Mouse (Mus musculus): ENCODE data around the gene Tspear.
"Not testable (repeated sequence)": the region's sequence is repeated elsewhere in the genome, so short reads cannot be mapped to it uniquely, and the experiment has no call there.

The Tspear gene

DNA sequence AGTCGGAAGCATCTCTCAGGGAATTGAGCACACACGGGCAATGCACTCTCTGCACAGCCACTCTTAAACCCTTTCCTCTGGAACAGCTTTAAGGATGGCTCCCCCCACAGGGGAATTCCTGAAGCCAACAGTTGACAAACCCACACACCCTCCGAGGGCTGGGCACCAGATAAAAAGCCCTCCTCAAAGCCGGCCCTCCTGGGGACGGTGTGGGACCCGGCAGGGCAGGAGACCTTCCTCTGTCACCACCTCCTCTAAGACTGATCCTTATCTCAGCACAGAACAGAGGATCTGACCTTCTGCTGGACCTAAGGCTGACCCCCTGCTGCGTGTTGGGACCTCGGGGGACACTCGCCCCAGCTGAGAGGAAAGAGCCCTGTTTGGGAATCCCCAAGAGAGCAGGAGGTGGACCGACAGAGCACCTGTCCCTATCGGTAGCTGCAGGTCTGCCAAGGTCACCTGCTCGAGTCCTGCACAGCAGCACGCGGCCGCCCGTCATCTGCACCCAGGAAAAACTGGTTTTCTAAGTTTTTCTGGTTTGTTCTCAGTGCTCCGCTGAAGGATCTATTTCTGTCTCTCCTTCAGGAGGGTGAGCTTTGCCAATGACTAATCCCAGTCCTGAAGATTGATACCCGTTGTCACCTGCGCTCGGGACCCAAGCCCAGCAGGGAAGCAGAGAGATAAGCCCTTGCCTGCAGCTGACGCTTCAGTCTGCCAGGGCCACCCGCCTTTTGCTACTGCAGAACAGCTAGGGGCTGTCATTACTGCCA lies at the start of gene Tspear:
Tspear (plus strand) TSS at position 675 of the 770 bp plus-strand sequence.
- no peak for DNase-seq

DNA sequence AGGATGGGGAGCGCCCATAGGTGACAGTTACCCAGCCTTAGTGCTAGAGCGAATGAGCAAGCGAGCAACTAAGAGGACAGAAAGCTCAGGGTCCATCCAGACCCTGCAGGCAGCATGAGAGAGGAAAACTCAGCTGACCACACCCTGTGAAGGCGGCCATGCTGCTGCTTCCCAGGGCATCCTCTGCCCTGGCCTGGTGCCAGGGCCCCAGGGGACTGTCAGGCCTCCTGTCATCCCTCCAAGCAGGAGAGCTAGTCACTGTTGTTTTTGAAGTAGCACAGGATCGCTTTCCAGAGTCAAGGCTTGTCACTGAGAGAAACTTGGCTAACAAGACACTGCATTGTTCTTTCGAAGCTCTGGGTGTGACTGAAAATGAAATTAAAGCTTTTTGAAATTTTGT lies 47.4 kb upstream of the Tspear start:
- no peak for DNase-seq

DNA sequence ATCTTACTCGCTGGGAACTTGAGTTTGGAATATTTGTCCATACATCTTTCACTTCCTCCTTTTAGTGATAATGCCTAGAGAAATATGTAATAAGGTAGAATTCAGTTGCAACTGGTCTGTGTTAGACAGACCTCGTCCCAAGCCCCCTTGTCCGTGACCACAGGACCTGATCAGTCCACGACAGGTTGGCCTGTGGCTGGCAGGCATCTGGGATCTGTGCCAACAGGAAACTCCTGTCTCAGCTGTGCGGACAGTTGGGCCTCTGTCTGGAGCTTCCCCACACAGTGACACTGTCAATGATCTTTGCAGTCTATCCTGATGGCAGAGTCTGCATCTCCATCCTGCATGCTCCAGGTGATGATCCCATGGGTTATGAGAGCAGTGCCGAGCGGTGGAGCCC lies 43.2 kb upstream of the Tspear start:
- DNase-seq: no peak

DNA sequence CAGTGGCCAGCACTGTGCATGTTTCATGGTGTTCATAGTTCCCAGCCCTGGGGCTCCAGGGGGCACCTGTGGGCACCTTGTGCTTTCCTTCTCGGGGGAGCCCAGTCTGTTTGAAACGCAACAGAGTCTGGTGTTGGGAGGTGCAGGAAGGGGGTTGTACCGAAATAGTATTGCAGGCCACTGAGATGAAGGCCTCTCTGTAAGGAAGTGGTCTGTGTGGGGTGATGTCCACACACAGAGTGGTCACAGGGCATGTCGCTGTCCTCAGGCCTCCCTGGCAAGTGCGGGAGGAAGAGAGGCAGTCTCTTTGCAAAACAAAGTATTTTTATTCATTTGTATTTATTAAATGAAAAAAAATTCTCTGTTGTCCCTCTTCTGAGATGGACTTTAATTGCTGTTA lies 40.8 kb upstream of the Tspear start:
- DNase-seq: no peak

DNA sequence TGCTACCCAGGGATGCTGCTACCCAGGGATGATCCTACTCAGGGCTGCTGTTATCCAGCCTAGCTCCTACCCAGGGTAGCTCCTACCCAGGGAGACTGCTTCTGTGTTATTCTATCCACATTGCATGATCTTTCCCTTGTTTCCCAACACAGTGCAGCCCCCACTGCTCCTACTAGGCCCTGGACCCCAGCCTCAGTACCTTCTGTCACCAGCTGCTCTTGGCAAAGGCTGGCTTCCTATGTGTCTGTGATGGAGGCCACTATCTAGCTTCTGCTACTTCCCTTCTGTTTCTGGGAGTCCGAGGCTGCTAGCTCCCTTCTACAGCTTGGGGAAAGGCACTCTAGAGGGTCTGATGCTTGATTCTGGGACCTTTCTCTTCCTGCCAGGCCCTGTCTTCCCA lies 38.9 kb upstream of the Tspear start:
- no peak for DNase-seq

DNA sequence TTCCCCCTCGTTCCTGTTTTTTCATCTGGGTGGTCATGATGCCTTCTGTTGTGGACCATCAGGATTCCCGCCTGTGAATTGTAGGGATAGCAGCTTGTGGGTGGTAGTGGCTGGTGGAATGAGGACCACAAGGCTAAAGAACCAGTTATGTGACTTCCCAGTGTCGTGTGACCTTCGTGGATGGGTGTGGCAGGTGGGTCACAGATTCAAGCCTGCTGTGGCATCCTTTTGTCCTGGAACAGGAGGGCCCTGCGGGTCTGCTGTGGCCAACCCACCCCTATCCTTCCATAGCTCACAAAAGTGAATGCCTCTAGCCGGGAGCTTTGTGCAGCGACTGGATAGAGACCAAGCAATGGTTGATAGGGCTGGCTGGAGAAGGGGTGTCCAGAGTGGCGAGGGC lies 38.5 kb upstream of the Tspear start:
- no peak for DNase-seq

DNA sequence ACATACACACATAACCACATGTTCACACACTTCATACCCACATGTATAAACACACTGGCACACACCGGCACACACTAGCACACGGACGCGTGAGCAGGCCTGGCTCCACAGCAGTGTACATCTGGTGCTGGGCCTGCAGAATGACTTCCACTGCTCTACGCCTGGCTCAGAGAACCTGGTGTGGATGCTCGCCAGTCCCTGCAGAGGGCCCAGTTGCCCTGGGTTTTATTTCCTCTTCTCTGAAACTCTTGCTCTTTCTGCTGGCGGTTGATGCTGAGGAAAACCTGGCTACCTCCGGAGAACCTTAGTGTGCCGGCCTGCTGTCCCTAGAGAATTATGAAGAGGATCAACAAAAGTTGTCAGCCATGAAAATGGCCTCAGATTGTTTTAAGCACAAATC lies 34.3 kb upstream of the Tspear start:
- DNase-seq: no peak

DNA sequence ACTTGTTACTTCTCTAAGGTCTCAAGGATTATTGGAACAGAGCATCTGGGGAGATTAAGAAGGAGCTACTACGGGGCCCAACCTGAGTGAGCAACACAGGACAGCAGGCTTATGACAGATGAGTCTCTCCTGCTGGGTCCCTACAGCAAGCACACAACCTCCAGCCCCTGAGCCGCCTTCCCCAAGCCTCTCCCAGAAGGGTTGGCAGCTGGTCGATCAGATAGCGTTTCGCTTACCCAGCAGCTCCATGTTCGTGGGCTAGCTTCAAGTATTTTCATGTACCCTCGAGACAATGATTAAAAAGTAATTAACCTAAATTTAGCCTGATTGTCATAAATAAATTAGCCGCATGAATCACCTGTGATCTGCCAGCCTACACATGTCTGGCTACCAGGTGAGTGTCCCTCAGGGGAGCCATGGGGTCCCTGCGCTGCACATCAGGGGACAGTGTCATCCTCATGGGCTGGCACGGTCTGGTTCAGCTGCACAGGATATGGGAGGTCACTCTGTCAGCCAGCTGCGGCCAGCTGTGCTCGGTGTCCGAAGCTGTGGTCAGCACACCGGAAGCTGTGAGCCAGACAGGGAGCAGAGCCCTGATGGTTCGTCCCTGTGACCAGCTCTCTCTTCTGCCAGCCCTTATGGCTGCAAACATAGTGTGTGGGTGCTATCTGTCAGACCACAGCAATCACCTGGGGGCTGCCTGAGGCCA lies 27.9 kb upstream of the Tspear start:
- DNase-seq: no peak

DNA sequence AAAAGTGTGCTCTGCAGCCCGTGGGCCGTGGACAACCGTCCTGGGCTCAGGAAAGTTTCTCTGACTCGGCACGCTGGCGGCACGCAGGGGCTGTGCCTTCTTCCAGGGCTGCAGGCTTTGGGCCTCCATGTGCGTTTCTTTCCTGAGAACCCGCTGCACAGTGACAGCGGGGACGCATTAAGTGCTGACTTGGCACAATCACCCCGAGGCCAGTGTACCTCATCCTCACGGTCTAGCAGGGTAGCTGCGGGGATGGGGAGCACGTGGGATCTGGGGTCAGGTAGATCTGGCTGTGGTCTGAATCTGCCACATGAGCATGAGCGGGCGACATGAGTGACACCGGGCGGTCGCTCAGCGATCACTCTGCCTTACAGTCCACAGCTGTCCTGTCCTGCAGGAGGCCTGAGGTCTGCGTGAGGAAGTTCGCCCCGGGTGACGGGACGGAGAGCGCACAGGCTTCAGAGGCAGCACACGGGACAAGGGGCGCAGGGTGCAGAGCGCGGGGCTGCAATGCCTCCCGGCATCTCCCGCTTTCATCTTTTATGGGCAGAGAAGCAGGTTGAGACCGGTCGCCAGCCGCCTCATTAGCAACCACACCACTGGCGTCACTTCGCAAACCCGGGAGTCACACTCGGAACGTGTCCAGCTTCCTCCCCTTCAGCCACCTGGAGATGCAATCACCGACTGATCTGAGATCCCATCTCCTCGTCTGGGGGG lies 22.3 kb upstream of the Tspear start:
- no peak for DNase-seq

DNA sequence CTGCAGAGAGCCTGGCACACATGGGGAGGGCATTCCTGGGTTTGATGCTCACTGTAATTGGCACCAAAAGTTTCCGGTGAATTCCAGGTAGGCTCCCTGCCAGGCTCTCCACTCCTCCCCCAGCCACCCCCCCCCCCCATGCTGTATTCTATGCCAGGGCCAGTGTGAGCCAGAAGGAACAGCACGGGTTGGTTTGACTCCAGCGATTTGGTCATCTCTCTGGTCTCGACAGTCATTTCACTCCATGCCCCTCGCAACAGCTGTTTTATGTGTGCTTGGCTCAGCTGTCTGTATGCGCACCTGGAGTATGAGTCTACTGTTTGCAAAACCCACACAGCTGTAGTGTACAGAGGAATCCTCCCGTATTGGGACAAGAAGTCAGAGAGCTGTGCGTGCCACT lies 20.0 kb upstream of the Tspear start:
- DNase-seq: no peak

DNA sequence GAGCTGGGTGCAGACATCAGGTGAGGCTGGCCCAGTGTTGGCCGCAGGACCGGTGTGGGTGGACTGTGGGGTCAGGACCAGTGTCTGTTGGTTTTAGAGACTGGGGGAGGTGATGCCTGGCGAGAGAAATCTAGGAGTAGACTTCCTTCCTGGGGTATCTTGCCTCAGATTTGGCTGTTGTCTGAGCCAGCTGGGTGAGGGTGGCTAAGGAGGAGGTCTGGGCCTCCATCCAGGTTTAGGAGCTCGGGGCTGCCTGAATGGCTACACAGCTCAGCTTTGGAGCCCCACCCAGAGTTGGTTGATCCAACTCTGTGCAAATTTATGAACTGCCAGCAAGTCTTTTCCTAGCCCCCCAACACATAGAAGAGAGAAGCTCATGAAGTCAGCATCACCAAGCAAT lies 19.0 kb upstream of the Tspear start:
- DNase-seq: no peak

DNA sequence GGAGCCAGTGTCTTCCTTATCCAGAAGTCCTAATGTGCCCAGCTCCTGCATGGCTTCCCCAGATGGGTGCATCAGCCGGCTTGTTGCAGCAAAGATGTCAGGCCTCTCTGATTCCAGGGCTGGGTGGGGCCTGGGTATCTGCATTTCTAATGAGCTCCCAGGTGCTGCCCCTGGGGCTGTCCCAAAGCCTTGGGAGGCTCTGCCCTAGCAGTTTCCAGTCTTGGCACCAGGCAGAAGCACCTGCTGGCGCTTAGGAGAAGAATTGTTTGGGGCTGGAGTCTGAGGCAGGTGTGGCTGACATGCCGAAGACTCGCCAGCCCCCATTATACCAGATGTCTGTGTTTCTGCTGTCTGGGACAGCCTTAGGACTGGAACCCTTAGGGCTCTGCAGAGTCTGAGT lies 15.7 kb upstream of the Tspear start:
- no peak for DNase-seq

DNA sequence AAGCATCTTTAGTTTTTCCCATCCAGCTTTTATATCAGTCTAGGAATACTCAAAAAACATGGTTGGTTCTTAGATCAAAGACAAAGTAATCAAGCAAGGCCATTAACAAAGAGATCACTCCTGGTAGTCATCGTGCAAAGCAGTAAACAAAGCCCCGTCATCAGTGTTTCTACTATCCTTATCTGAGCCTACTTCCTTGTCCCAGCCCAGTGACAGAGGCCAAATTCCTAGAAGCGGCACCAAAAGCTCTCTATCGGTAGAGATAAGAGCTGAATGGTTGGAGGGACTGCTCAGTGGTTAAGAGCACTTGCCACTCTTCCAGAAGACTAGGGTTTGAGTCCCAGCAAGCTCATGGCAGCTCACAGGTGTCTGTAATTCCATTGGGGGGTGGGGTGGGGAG lies 14.8 kb upstream of the Tspear start:
- DNase-seq: no peak

DNA sequence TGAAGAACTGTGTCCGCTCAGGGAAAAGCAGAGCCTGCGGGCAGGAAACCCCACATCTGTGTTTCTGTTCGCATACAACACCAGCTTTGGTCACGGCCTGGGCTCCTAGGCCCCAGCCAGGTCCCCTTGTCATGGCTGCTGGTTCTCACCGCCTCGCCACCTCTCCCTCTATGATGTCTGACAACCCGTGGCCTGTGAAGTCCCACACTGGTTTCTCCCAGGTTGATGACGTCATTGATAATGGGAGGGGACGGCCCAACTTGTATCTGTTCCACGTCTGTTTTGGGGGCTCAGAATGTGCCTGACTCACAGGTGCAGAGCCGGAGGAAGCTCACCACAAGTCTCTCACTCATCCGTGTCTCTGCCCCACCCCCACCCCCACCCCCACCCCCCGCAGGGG lies 12.6 kb upstream of the Tspear start:
- DNase-seq: no peak

DNA sequence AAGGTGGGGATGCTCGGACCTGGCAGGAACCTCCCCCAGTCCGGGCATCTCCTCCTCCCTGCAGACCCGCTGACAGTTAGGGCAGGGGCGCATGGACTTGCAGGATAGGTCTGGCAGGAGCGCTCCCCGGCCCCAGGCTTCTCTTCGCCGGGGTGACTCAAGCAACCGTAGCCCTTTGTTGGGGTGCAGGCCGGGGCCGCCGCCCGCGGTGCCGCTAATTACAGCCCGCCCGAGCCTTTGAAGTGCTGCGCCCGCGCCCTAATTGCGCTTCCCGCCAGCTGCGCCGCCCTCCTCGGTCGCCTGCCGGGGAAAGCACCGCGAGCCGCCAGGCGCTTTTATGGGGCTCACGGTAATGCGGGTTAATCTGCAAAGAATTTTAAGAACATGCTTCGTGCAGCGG lies 8.8 kb upstream of the Tspear start:
- DNase-seq: no peak

DNA sequence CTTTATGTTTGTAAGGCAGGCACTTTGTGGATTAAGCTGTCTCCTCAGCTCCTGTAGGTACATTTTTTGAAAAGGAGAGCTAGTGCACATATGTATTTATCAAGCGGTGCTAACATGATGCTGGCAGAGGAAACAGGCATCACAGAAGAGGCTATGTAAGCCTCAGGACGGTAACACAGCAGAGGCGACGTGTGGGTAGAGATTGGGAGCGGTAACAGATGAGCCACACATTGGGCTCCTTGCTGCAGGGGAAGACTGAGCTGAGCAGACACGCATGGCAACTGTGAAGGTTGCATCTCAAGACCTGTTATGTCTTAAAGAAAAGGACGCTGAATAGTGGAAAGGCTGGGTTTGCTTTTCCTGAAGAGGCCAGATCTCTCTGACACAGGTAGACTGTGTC lies 3.4 kb upstream of the Tspear start:
- no peak for DNase-seq

DNA sequence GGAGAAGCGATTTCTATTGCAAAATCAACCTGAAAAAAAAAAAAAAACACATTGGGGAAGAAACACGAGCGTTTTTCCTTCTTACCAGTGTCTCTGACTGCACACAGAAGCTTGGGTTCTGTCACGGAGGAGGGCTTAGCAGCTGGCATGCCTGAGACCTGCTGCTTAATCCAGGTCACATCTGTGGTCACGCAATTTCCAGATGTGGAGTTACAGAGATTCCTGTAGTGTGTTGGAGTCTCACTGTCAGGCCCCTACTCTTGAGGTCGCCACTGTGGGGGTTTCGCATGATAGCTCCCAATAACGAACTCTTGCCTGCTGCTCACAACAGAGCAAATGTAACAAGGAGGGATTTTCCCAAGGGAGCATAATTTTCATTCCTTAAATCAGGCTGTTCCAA lies 2.2 kb upstream of the Tspear start:
- DNase-seq: no peak

DNA sequence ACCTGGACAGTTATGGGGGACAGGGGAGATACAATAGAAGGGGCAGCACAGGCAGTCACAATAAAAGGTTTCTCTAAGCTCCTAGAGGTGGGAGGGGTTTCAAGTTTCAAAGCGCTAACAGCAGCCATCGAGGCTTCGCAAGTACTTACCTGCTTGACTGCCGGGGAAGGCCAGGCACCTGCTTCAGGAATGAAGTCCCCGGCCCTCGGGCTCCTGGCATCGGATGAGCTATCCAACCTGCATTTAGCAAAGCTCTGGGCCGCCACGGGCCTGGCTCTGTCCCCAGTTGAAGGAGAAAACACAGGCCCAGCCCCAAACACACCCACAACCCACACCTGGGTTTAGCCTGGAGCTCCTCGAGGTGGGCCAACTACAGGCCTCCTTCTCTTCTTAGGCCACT lies 652 bp downstream of the Tspear start:
- no peak for DNase-seq

DNA sequence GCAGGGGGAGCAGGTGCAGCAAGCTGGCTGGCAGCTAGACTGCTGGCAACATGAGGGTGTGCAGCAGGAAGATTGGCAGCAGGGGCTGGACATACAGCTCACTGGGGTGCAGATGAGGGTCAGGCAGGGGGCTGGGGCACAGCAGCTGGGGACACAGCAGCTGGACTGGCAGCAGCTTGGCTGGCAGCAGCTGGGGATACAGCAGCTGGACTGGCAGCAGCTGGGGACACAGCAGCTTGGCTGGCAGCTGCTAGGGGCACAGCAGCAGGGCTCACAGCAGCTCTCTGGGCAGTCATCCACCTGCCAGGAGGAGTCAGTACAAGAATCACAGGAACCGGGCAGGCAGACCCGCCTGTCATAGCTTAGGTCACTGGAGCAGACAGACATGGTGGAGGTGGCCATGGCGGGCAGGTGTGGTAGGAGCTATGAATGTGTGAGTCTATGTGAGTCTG lies 4.0 kb downstream of the Tspear start, which contains the start of gene Gm19402:
Gm19402 (minus strand) TSS at position 402 of the 452 bp plus-strand sequence.
- not testable (repeated sequence) for DNase-seq

DNA sequence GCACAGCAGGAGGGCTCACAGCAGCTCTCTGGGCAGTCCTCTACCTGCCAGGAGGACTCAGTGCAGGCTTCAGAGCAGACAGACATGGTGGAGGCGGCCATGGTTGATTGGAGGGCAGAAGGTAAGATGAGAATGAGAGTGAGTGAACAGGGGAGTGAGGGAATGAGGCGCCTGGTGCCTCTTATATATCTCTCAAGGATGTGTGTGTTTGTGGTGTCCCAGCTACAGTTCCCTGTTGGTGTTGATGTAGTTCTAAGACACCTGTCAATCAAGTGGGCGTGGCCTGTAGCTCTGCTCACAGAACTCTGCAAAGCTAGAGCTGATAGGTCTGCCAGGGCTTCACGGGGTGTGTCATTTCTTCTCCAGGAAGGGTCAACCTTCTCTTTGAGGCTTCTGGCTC lies 10.8 kb downstream of the Tspear start, which contains the start of gene Gm9508:
Gm9508 (minus strand) TSS at position 101 of the 400 bp plus-strand sequence.
- no peak for DNase-seq

DNA sequence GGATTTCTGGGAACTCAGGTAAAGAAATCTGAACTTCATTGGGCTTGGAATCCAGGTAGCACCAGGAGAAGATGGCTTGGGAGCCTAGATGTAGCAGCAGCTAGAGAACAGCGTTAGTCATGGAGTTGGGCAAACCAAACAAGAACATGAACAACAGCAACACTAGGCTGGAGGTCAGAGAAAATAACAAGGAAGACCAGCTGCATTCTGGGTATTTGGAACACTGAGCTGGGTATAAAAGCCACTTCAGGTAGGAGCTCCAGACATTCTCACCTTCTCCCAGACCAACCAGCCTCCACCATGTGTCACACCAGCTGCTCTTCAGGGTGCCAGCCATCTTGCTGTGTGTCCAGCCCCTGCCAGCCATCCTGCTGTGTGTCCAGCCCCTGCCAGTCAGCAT lies 20.0 kb downstream of the Tspear start, which contains the start of gene Gm10272:
Gm10272 (plus strand) TSS at position 301 of the 400 bp plus-strand sequence.
- no peak for DNase-seq

DNA sequence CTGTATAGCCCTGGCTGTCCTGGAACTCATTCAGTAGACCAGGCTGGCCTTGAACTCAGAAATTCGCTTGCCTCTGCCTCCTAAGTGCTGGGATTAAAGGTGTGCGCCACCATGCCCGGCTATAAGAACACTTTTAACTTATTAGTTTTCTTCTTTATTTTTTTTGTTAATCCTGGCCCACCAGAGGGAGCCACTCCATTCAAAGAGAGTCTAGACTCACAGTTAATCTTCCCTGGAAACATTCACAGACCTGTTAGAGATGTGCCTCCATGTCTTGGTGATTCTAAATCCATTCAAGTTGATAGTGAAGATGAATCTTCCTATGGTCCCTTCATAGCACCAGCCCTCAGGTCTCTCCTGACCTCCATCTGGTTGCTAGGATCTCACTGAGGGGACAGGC lies 23.5 kb downstream of the Tspear start:
- DNase-seq: no peak

DNA sequence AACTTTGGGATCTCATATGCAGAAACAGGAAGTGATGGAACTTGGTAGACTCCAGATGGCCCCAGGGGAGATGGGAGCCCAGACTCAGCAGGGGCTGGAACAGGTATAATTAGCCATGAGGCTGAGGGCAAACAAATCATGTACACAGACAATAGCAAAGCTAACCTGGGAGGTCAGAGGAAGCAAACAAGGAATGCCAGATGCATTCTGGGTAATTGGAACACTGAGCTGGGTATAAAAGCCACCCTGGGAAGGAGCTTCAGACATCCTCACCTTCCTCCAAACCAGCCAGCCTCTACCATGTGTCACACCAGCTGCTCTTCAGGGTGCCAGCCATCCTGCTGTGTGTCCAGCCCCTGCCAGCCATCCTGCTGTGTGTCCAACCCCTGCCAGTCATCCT lies 24.8 kb downstream of the Tspear start, which contains the start of gene Gm10024:
Gm10024 (plus strand) TSS at position 301 of the 400 bp plus-strand sequence.
- DNase-seq: not testable (repeated sequence)

DNA sequence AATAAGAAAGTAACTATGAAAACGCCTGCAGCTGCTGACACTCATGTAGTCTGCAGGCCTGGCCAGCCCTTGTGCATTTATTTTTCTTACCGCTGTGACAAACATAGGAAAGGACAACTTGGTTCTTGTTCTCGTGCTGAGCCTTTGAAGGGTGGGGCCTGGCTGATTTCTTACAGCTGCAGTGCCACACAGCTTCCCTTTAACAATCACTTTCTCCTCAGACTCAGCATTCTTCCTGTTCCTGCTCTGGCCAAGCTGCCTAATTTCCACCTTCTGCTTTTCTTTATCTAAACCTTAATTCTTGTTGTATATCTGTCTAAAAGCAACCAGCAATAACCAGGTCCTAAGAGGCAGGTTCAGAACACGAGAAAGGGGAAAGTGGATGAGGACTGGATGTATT lies 27.4 kb downstream of the Tspear start:
- DNase-seq: no peak

All from cerebellum, adult 9-10 months (tissue).